Comparison of ENCODE assay signal across 19 mouse cellular contexts in genomic region chr7:114454858-114455257, GRCm38 (mm10).
"Had no signal": no experiment of that assay in that cellular context is flagged by ENCODE, and none has a peak within 500 bp of the region (broad histone marks: within the 10 kb centered on the region; RNA-seq: fewer than 3 reads in every experiment).

No protein-coding gene starts in this region.

- H3K4me1 ChIP-seq: midbrain, embryonic 10.5 days; midbrain, embryonic 12.5 days; neural tube, embryonic 13.5 days; neural tube, embryonic 15.5 days had no signal

- H3K9me3 ChIP-seq: midbrain, embryonic 10.5 days; midbrain, embryonic 12.5 days; neural tube, embryonic 13.5 days; neural tube, embryonic 15.5 days had no signal

- H3K9ac ChIP-seq: lung, embryonic 14.5 days; midbrain, embryonic 12.5 days; neural tube, embryonic 13.5 days; neural tube, embryonic 15.5 days had no signal

- ATAC-seq: midbrain, embryonic 16.5 days had no signal

- H3K27ac ChIP-seq: midbrain, embryonic 10.5 days; midbrain, embryonic 12.5 days; neural tube, embryonic 13.5 days; neural tube, embryonic 15.5 days had no signal

- H3K36me3 ChIP-seq: midbrain, embryonic 12.5 days; neural tube, embryonic 15.5 days had no signal

- DNase-seq: lung, adult 18-20 months; lung, embryonic 14.5 days; lung, postnatal 10 days; lung, postnatal 4 days; midbrain, embryonic 14.5 days; retina, postnatal 1 day; right cerebral cortex, adult 18-20 months; right cerebral cortex, postnatal 25 days; right cerebral cortex, postnatal 4 days; spleen, adult 18-20 months; thymus, adult 18-20 months; thymus, postnatal 14 days; thymus, postnatal 36 days had no signal

- H3K4me2 ChIP-seq: lung, embryonic 14.5 days; midbrain, embryonic 12.5 days; neural tube, embryonic 13.5 days; neural tube, embryonic 15.5 days had no signal

- H3K4me3 ChIP-seq: midbrain, embryonic 10.5 days; midbrain, embryonic 12.5 days; myocyte; neural tube, embryonic 13.5 days; neural tube, embryonic 15.5 days had no signal

- H3K27me3 ChIP-seq: midbrain, embryonic 12.5 days; neural tube, embryonic 13.5 days; neural tube, embryonic 15.5 days had no signal
